Mouse (Mus musculus) lung, adult 2 months (tissue): ENCODE measurements around the gene Olfr1366. TPM values are rescaled to one million over a fixed set of nuclear protein-coding genes. Genes with fewer than 3 reads are reported as not detected.
"Not testable (repeated sequence)": the region's sequence is repeated elsewhere in the genome, so short reads cannot be mapped to it uniquely, and the experiment has no call there.

Experiments
- DNase-seq: peaks from one replicate; pipeline ENCODE4 v3.0.0; 2022
- H3K4me1 ChIP-seq: fragments of 200-500 bp; 2 replicates; pipeline ENCODE4 v1.6.1; 2011; ENCODE audit warnings: low read length; ENCODE audit not compliant: control insufficient read depth, insufficient read depth
- H3K4me3 ChIP-seq: fragments of 200-500 bp; replicated peaks from 2 replicates; pipeline ENCODE3; 2011; ENCODE audit warnings: low read depth, mild to moderate bottlenecking, control low read depth, low read length; ENCODE audit errors: extremely low read depth
- CTCF ChIP-seq: fragments of 200-500 bp; IDR thresholded peaks from 2 replicates; pipeline ENCODE4 v1.5.1; 2011; ENCODE audit warnings: mild to moderate bottlenecking, low read length, control low read depth; ENCODE audit not compliant: insufficient read depth
- POLR2A ChIP-seq: fragments of 200-500 bp; IDR thresholded peaks from 2 replicates; pipeline ENCODE4 v1.6.1; 2011; ENCODE audit warnings: low read depth, mild to moderate bottlenecking, control low read depth, low read length, borderline replicate concordance; ENCODE audit errors: extremely low read depth
- WGBS: fragments of 180-500 bp; shearing (Covaris S2); methylation state at CpG from one replicate; pipeline ENCODE4 v1.1.7; 2018; 5-methylcytosine and 5-hydroxymethylcytosine counted together
- polyA plus RNA-seq: library from polyadenylated mRNA; depleted of rRNA; stranded (reverse); fragments of >200 nt; gene quantifications from 2 replicates; pipeline ENCODE4 v1.2.3, GENCODE M21; 2012; rRNA removed

The Olfr1366 gene
- not detected in 2 replicates for polyA plus RNA-seq

GRCm38 (mm10) chr13:21542708-21543107 is at the start of gene Olfr1366:
Gene Olfr1366 (minus strand): TSS chr13:21542808.
- 65% methylated on average over 1 of the region's 1 CpGs for WGBS
- DNase-seq = no peak
- Histone ChIP-seq H3K4me1 (no peaks in the 10 kb centered on the region), H3K4me3 (no peak within 1 kb of the TSS)
- TF ChIP-seq POLR2A (no peak), CTCF (no peak)

GRCm38 (mm10) chr13:21591618-21592017 is 49.0 kb upstream of the Olfr1366 start:
- no peaks in the 10 kb centered on the region for H3K4me1 ChIP-seq
- no peak overlapping the region for H3K4me3 ChIP-seq
- DNase-seq = no peak
- WGBS = 62% methylated on average over 2 of the region's 2 CpGs
- TF ChIP-seq POLR2A (no peak), CTCF (no peak)

- WGBS = 88% methylated on average over 2 of the region's 2 CpGs
- Histone ChIP-seq H3K4me3 (no peak within 1 kb of the TSS), H3K4me1 (no peaks in the 10 kb centered on the region)
- TF ChIP-seq POLR2A (no peak), CTCF (no peak)
- no peak for DNase-seq
These were observed 39.1 kb upstream of the Olfr1366 start, which contains the start of gene Olfr1364 for GRCm38 (mm10) chr13:21581659-21582058. Gene Olfr1364 (minus strand): TSS chr13:21581759.

- Histone ChIP-seq H3K4me1 (no peaks in the 10 kb centered on the region), H3K4me3 (no peak within 1 kb of the TSS)
- WGBS = 32% methylated on average over 1 of the region's 1 CpGs
- TF ChIP-seq CTCF (no peak), POLR2A (no peak)
- DNase-seq = no peak
These were observed 17.2 kb upstream of the Olfr1366 start, which contains the start of gene Olfr1535 for GRCm38 (mm10) chr13:21559793-21560192. Gene Olfr1535 (minus strand): TSS chr13:21559893.

- Histone ChIP-seq H3K4me3 (no peak overlapping the region), H3K4me1 (no peaks in the 10 kb centered on the region)
- no peak for DNase-seq
- TF ChIP-seq POLR2A (no peak), CTCF (no peak)
- 36% methylated on average over 3 of the region's 3 CpGs for WGBS
These were observed 8.0 kb upstream of the Olfr1366 start for GRCm38 (mm10) chr13:21550416-21551110.

GRCm38 (mm10) chr13:21549487-21549886 is 6.9 kb upstream of the Olfr1366 start:
- H3K4me3 ChIP-seq = no peak overlapping the region
- TF ChIP-seq CTCF = no peak
- no peak for TF ChIP-seq POLR2A
- DNase-seq = no peak
- 90% methylated on average over 3 of the region's 3 CpGs for WGBS
- H3K4me1 ChIP-seq = no peaks in the 10 kb centered on the region

- TF ChIP-seq CTCF (no peak), POLR2A (peak; percentile 66; the same call in 1 of the 2 replicates)
- peak; percentile 88 for DNase-seq
- H3K4me1 ChIP-seq = peaks cover 2% of the 10 kb centered on the region; the same call in 1 of the 2 replicates
- peak within 1 kb of the TSS; percentile 92 for H3K4me3 ChIP-seq
- under 1% methylated on average over 39 of the region's 39 CpGs for WGBS
These were observed 11.8 kb downstream of the Olfr1366 start, which contains the start of gene Zkscan8 for GRCm38 (mm10) chr13:21530781-21531201. Gene Zkscan8 (minus strand): TSS chr13:21531120.

GRCm38 (mm10) chr13:21530136-21530535 is 12.5 kb downstream of the Olfr1366 start:
- no peak for DNase-seq
- WGBS = 34% methylated on average over 7 of the region's 7 CpGs

GRCm38 (mm10) chr13:21506221-21506649 is 36.4 kb downstream of the Olfr1366 start:
- 0% methylated on average over 21 of the region's 21 CpGs for WGBS
- TF ChIP-seq POLR2A (peak; percentile 80; the same call in 1 of the 2 replicates), CTCF (no peak)
- no peaks in the 10 kb centered on the region for H3K4me1 ChIP-seq
- H3K4me3 ChIP-seq = peak overlapping the region; percentile 99
- peak; percentile 79 for DNase-seq

More at GRCm38 (mm10) chr13:21530136-21530535, 12.5 kb downstream of the Olfr1366 start:
- peaks cover 2% of the 10 kb centered on the region; the same call in 1 of the 2 replicates for H3K4me1 ChIP-seq
- peak overlapping the region; percentile 27 for H3K4me3 ChIP-seq
- TF ChIP-seq POLR2A = no peak
- no peak for TF ChIP-seq CTCF

GRCm38 (mm10) chr13:21502296-21502695 is 40.3 kb downstream of the Olfr1366 start:
- Histone ChIP-seq H3K4me3 (no peak overlapping the region), H3K4me1 (no peaks in the 10 kb centered on the region)
- WGBS = 85% methylated on average over 5 of the region's 5 CpGs
- no peak for DNase-seq
- TF ChIP-seq POLR2A (no peak), CTCF (no peak)

- not testable (repeated sequence) for H3K4me1 ChIP-seq, H3K4me3 ChIP-seq, DNase-seq
- WGBS = 92% methylated on average over 17 of the region's 17 CpGs
These were observed 41.4 kb downstream of the Olfr1366 start, which contains the start of gene Gm11273 for GRCm38 (mm10) chr13:21501182-21501581. Gene Gm11273 (minus strand): TSS chr13:21501418.
